Mouse (Mus musculus): ENCODE data around the gene Tspan11. TPM values are rescaled to one million over a fixed set of nuclear protein-coding genes. Genes with fewer than 3 reads are reported as not detected.

Gene Tspan11
- polyA plus RNA-seq, 1 experiment, result 8.3 TPM

- peak overlapping the region; percentile 86 for H3K27ac ChIP-seq (ENCODE audit: insufficient read depth, low read length)
- peaks cover 93% of the 10 kb centered on the region for H3K4me1 ChIP-seq (ENCODE audit: control insufficient read depth, insufficient read depth, low read length)
- TF ChIP-seq POLR2A (IDR thresholded peaks at IDR 0.05; ENCODE audit: borderline replicate concordance, insufficient read depth, low read length), result no peak
- TF ChIP-seq CTCF (IDR thresholded peaks at IDR 0.05; ENCODE audit: borderline replicate concordance, insufficient read depth, low read depth, low read length), result no peak
- peak; percentile 56 to 68 for DNase-seq
- 11% methylated on average over 20 of the region's 20 CpGs for WGBS
- H3K4me3 ChIP-seq (replicated peaks; ENCODE audit: insufficient read depth, low read depth, low read length), result peak overlapping the region; percentile 4
- H3K27me3 ChIP-seq (ENCODE audit: control insufficient read depth, insufficient read depth, low read length), result no peaks in the 10 kb centered on the region
These were observed 91.6 kb downstream of the Tspan11 start for GRCm38 (mm10) chr6:127978941-127979340.

DNA sequence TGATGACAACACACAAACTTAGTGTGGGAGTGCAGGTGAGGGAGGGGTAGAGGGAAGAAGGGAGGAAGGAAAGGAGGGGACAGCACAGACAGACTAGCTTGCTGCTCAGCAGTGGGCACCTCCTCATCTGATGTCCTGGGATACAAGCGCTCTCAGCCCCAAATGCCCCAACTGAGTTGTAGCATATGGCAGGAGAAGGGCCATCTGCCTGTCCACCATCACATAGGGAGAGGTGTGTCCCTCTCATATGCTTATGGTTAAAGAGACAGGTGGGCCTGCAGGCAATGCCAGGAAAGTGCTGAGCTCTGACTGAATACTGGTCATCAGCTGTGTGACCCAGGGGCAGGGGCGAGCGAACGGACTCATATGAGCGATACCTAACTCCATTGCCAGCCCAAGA is 92.4 kb downstream of the Tspan11 start:
- TF ChIP-seq POLR2A (IDR thresholded peaks at IDR 0.05; ENCODE audit: borderline replicate concordance, insufficient read depth, low read length) (no peak), CTCF (IDR thresholded peaks at IDR 0.05; ENCODE audit: borderline replicate concordance, insufficient read depth, low read depth, low read length) (peak; percentile 0; the same call in 1 of the 2 replicates)
- peak overlapping the region; percentile 36 for H3K4me3 ChIP-seq (replicated peaks; ENCODE audit: insufficient read depth, low read depth, low read length)
- H3K4me1 ChIP-seq (ENCODE audit: control insufficient read depth, insufficient read depth, low read length), result peaks cover 90% of the 10 kb centered on the region
- no peaks in the 10 kb centered on the region for H3K27me3 ChIP-seq (ENCODE audit: control insufficient read depth, insufficient read depth, low read length)
- peak; percentile 95 to 96 for DNase-seq
- WGBS, result 12% methylated on average over 5 of the region's 5 CpGs
- peak overlapping the region; percentile 86 for H3K27ac ChIP-seq (ENCODE audit: insufficient read depth, low read length)

- Histone ChIP-seq H3K27ac (ENCODE audit: insufficient read depth, low read length) (peak overlapping the region; percentile 84), H3K27me3 (ENCODE audit: control insufficient read depth, insufficient read depth, low read length) (no peaks in the 10 kb centered on the region), H3K4me3 (replicated peaks; ENCODE audit: insufficient read depth, low read depth, low read length) (no peak overlapping the region), H3K4me1 (ENCODE audit: control insufficient read depth, insufficient read depth, low read length) (peaks cover 90% of the 10 kb centered on the region)
- WGBS, result 19% methylated on average over 11 of the region's 11 CpGs
- no peak for TF ChIP-seq CTCF (IDR thresholded peaks at IDR 0.05; ENCODE audit: borderline replicate concordance, insufficient read depth, low read depth, low read length)
- no peak for TF ChIP-seq POLR2A (IDR thresholded peaks at IDR 0.05; ENCODE audit: borderline replicate concordance, insufficient read depth, low read length)
- DNase-seq, result peak; percentile 41 to 59
These were observed 93.1 kb downstream of the Tspan11 start for GRCm38 (mm10) chr6:127980381-127981045.

GRCm38 (mm10) chr6:127981176-127981575 is 93.8 kb downstream of the Tspan11 start:
- Histone ChIP-seq H3K4me3 (replicated peaks; ENCODE audit: insufficient read depth, low read depth, low read length) (no peak overlapping the region), H3K4me1 (ENCODE audit: control insufficient read depth, insufficient read depth, low read length) (peaks cover 90% of the 10 kb centered on the region), H3K27ac (ENCODE audit: insufficient read depth, low read length) (peak overlapping the region; percentile 84), H3K27me3 (ENCODE audit: control insufficient read depth, insufficient read depth, low read length) (no peaks in the 10 kb centered on the region)
- 7% methylated on average over 8 of the region's 8 CpGs for WGBS
- TF ChIP-seq POLR2A (IDR thresholded peaks at IDR 0.05; ENCODE audit: borderline replicate concordance, insufficient read depth, low read length), result no peak
- no peak for TF ChIP-seq CTCF (IDR thresholded peaks at IDR 0.05; ENCODE audit: borderline replicate concordance, insufficient read depth, low read depth, low read length)
- DNase-seq, result peak; percentile 86 to 89

DNA sequence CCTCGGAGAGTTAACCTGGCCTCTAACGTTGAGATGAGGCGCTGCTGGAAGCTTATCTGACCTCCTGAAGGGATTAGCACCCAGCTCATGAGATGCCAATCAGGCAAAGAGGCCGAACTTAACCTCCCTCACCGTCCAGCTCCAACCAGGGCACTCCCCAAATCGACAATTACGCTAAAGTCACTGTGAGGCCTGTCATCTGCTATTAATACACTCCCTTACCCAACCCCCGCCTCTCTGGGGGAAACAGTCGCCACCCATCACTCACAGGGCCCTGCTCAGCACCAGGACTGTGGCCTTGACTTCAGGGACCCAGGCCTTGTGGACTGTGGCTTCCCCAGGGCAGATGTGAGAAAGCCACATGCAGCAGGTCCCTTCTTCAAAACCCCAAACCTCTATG is 99.0 kb downstream of the Tspan11 start:
- Histone ChIP-seq H3K4me1 (ENCODE audit: control insufficient read depth, insufficient read depth, low read length) (peaks cover 83% of the 10 kb centered on the region), H3K27me3 (ENCODE audit: control insufficient read depth, insufficient read depth, low read length) (no peaks in the 10 kb centered on the region), H3K4me3 (replicated peaks; ENCODE audit: insufficient read depth, low read depth, low read length) (no peak overlapping the region), H3K27ac (ENCODE audit: insufficient read depth, low read length) (peak overlapping the region; percentile 4; the same call in 1 of the 2 replicates)
- TF ChIP-seq POLR2A (IDR thresholded peaks at IDR 0.05; ENCODE audit: borderline replicate concordance, insufficient read depth, low read length), result no peak
- TF ChIP-seq CTCF (IDR thresholded peaks at IDR 0.05; ENCODE audit: borderline replicate concordance, insufficient read depth, low read depth, low read length), result no peak
- WGBS, result 64% methylated on average over 9 of the region's 9 CpGs
- DNase-seq, result no peak

DNA sequence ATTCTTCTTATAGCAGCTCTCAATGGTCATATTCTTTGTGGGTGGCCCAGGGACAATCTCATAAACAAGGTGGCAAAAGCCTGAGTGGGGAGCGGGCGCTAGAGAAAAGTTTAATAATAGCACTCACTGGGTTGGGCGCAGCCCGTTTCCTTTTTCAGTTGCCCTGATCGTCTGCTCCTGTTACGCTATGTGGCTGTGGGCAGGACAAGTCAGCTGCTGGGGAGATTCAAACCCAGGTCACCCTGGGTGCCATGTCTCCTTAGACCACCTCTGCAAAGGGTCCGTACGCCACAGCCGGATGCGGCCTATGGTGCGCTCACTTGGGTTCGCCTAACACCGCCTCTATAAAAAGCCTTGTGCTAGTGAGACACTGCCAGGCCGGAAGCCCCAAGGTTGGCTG is 100.0 kb downstream of the Tspan11 start:
- DNase-seq, result no peak
- WGBS, result 90% methylated on average over 14 of the region's 14 CpGs
- peaks cover 83% of the 10 kb centered on the region for H3K4me1 ChIP-seq (ENCODE audit: control insufficient read depth, insufficient read depth, low read length)
- TF ChIP-seq POLR2A (IDR thresholded peaks at IDR 0.05; ENCODE audit: borderline replicate concordance, insufficient read depth, low read length) (no peak), CTCF (IDR thresholded peaks at IDR 0.05; ENCODE audit: borderline replicate concordance, insufficient read depth, low read depth, low read length) (no peak)
- no peak overlapping the region for H3K4me3 ChIP-seq (replicated peaks; ENCODE audit: insufficient read depth, low read depth, low read length)
- H3K27me3 ChIP-seq (ENCODE audit: control insufficient read depth, insufficient read depth, low read length), result no peaks in the 10 kb centered on the region
- H3K27ac ChIP-seq (ENCODE audit: insufficient read depth, low read length), result no peak overlapping the region

DNA sequence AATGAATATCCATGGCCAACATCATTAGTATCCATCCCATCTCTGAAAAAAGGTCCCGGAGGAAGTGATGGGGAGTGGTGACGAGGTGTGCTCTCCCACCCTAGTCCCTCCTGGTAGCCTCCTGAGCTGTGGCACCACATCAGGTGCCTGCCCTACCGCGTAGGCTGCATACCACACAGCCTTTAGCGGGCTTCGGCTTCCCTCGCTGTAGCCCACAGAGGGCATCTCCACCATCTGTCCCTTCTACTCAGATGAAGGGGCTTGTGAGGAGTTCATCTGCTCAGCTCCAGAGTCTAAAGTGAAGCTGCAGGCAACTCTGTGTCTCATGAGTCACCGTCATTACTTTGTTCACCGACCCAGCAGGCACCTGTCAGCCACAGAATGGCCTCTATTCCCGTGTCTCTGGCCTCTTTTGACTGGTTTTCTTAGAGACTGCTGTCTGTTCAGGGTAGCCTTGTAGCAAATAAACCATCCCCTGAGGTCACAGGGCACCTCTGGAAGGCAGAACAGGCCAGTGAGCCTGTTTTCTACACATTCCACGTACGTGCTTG is 101.6 kb downstream of the Tspan11 start:
- H3K4me3 ChIP-seq (replicated peaks; ENCODE audit: insufficient read depth, low read depth, low read length), result no peak overlapping the region
- DNase-seq, result peak in 1 of 2 experiments; percentile 64
- no peak for TF ChIP-seq CTCF (IDR thresholded peaks at IDR 0.05; ENCODE audit: borderline replicate concordance, insufficient read depth, low read depth, low read length)
- peaks cover 83% of the 10 kb centered on the region for H3K4me1 ChIP-seq (ENCODE audit: control insufficient read depth, insufficient read depth, low read length)
- H3K27ac ChIP-seq (ENCODE audit: insufficient read depth, low read length), result peak overlapping the region; percentile 84
- no peaks in the 10 kb centered on the region for H3K27me3 ChIP-seq (ENCODE audit: control insufficient read depth, insufficient read depth, low read length)
- 15% methylated on average over 12 of the region's 12 CpGs for WGBS

DNA sequence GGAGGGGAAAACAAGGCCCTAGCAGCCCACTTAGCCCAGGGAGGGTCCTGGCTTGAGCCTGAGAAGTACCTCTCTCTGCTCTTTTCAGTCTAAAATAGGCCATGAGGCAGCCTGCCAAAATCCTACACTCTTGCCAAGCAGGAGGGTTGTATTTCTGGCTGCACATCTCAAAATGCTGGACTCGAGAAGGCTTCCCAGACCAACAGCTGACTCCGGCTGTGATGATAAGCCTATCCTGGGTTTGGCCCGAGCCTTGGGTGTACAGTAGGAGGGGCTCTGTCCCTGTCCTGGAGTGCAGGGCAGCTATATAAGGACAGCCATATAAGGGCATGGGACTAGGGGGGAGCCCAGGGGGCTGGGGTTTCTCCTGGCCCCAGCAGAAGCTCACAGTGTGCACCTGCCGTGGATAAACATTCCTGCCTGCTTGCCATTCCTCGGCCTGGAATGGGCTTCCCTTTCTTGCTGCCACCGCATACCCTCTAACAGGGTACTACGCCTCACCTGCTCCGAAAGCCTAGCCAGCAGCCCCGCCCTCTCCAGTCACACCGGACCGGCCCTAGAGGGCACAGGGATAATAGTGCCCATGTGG is 102.3 kb downstream of the Tspan11 start:
- peaks cover 82% of the 10 kb centered on the region for H3K4me1 ChIP-seq (ENCODE audit: control insufficient read depth, insufficient read depth, low read length)
- TF ChIP-seq CTCF (IDR thresholded peaks at IDR 0.05; ENCODE audit: borderline replicate concordance, insufficient read depth, low read depth, low read length), result no peak
- no peak for TF ChIP-seq POLR2A (IDR thresholded peaks at IDR 0.05; ENCODE audit: borderline replicate concordance, insufficient read depth, low read length)
- H3K4me3 ChIP-seq (replicated peaks; ENCODE audit: insufficient read depth, low read depth, low read length), result no peak overlapping the region
- 5% methylated on average over 11 of the region's 11 CpGs for WGBS
- DNase-seq, result peak; percentile 92 to 95
- no peaks in the 10 kb centered on the region for H3K27me3 ChIP-seq (ENCODE audit: control insufficient read depth, insufficient read depth, low read length)
- H3K27ac ChIP-seq (ENCODE audit: insufficient read depth, low read length), result peak overlapping the region; percentile 84

Measured in cerebellum, adult 2 months (tissue).